Mouse (Mus musculus) T-helper 17 cell (primary cell): ENCODE data around the gene Nmur1.

ENCODE experiments used
- in situ Hi-C, 2 experiments: fragments of 300-600 bp; cut with MboI, MseI; formaldehyde crosslinking; loops; 1 replicate in 1 of 2; 2 replicates in 1 of 2; pipeline ENCODE4 v1.15.1; 2025; ENCODE audit warnings: high pct_unique_total_duplicates in 2 of 2

Nmur1 gene

GRCm38 (mm10) chr1:86426128-86426527, at the start of gene Nmur1, which contains the start of gene Tex44:
TSS of gene Nmur1 (minus strand) at chr1:86426228.
TSS of gene Tex44 (plus strand) at chr1:86426329.
- in situ Hi-C loops = loop anchor here in 1 of 2 experiments (5.0 kb wide), 1 partner anchor 59 kb away; no protein-coding TSS in a partner anchor

- in situ Hi-C loops = loop anchor here in 1 of 2 experiments (10.0 kb wide), 1 partner anchor 392 kb away; no protein-coding TSS in a partner anchor
Observed at GRCm38 (mm10) chr1:86473109-86473760, 47.2 kb upstream of the Nmur1 start.

GRCm38 (mm10) chr1:86472197-86472952, 46.3 kb upstream of the Nmur1 start:
- in situ Hi-C loops = loop anchor here in 1 of 2 experiments (10.0 kb wide), 1 partner anchor 392 kb away; no protein-coding TSS in a partner anchor

- in situ Hi-C loops = loop anchor here in 1 of 2 experiments (10.0 kb wide), 1 partner anchor 393 kb away; no protein-coding TSS in a partner anchor
Observed at GRCm38 (mm10) chr1:86471504-86471961, 45.5 kb upstream of the Nmur1 start.

- in situ Hi-C loops = loop anchor here in 1 of 2 experiments (10.0 kb wide), 1 partner anchor 394 kb away; no protein-coding TSS in a partner anchor
Observed at GRCm38 (mm10) chr1:86470519-86471181, 44.6 kb upstream of the Nmur1 start.

- in situ Hi-C loops = loop anchor here in 1 of 2 experiments (10.0 kb wide), 1 partner anchor 395 kb away; no protein-coding TSS in a partner anchor
Observed at GRCm38 (mm10) chr1:86469876-86470275, 43.8 kb upstream of the Nmur1 start.

GRCm38 (mm10) chr1:86467416-86467815, 41.4 kb upstream of the Nmur1 start:
- in situ Hi-C loops = no loop called here

- in situ Hi-C loops = no loop called here
Observed at GRCm38 (mm10) chr1:86464875-86465224, 38.8 kb upstream of the Nmur1 start.

GRCm38 (mm10) chr1:86464223-86464874, 38.3 kb upstream of the Nmur1 start:
- in situ Hi-C loops = no loop called here

- in situ Hi-C loops = no loop called here
Observed at GRCm38 (mm10) chr1:86459371-86459770, 33.3 kb upstream of the Nmur1 start.

- in situ Hi-C loops = no loop called here
Observed at GRCm38 (mm10) chr1:86456892-86457581, 31.0 kb upstream of the Nmur1 start.

- in situ Hi-C loops = no loop called here
Observed at GRCm38 (mm10) chr1:86452713-86453112, 26.7 kb upstream of the Nmur1 start.

- in situ Hi-C loops = no loop called here
Observed at GRCm38 (mm10) chr1:86449966-86450365, 23.9 kb upstream of the Nmur1 start.

GRCm38 (mm10) chr1:86448272-86448671, 22.2 kb upstream of the Nmur1 start:
- in situ Hi-C loops = no loop called here

- in situ Hi-C loops = no loop called here
Observed at GRCm38 (mm10) chr1:86447596-86448171, 21.7 kb upstream of the Nmur1 start.

- in situ Hi-C loops = loop anchor here (5.0 kb wide), 2 partner anchors 59 to 89 kb away; no protein-coding TSS in a partner anchor
Observed at GRCm38 (mm10) chr1:86443386-86444172, 17.6 kb upstream of the Nmur1 start.

- in situ Hi-C loops = loop anchor here (5.0 kb wide), 2 partner anchors 59 to 89 kb away; no protein-coding TSS in a partner anchor
Observed at GRCm38 (mm10) chr1:86442832-86443231, 16.8 kb upstream of the Nmur1 start.

GRCm38 (mm10) chr1:86441980-86442831, 16.2 kb upstream of the Nmur1 start:
- in situ Hi-C loops = loop anchor here (5.0 kb wide), 2 partner anchors 60 to 90 kb away; no protein-coding TSS in a partner anchor
